Mouse (Mus musculus): ENCODE data around the gene Gls. TPM values are rescaled to one million over a fixed set of nuclear protein-coding genes. Genes with fewer than 3 reads are reported as not detected.

The Gls gene
- total RNA-seq, 2 experiments from 2014 or later, result 65.6 to 74.8 TPM

DNA sequence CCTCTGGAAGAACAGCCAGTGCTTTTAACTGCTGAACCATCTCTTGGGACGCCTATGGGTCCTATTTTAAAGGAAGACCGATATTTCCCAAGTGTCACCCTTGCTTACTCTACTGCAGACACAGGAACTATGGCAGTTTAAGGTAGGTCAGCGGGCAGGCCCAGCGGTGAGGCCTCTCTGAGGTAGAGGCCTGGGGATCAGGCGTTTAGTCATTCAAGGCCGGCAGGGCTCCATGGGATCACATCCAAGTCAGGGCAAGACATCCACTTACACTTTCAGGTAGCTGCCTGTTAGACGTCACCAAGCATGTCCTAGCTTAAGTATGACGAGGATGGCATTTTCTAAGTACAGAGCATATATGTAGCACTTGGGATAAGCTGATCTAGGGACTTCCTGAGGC, 71.9 kb downstream of the Gls start:
- DNase-seq, result no peak
- intact Hi-C loops (cut with DNase I), result no loop called here

DNA sequence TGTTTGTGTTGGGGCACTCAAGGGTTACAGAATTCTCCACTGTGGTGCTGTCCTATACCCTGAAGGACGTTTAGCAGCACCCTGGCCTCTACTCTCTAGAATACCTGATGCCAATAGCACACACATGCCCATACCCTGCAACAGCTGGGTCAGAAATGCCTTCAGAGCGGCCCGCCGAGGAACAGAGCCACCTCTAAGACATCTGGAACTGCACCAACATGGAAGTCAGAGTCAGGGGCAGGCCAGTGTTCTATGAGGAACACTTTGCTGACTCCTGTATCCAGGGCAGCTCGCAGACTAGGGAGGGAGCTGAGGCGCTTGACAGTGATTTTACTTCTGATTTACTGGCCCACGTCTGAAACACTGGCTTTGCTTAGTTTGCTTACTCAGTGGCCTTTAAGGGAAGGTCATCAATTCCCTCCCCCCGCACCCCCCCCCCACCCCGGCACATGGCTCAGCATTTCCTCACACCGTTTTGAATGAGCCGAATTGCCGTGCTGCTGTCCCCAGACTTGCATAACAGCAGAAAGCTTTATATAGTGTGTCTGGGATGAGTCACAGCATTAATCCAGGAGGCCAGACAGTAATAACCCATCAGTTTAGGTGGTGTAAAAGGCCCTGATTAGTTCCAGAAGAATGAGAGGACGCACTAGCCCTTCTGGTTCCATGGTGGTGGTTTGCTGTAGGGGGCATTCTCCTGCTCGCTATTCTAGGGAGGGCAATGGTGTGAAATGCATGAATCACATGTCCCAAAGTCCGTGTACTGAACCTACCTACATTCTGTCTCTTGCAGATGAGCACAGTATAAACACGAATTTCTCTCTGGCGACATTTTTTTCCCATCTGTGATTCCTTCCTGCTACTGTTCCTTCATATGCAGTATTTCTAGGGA, 74.3 kb downstream of the Gls start:
- intact Hi-C loops (cut with DNase I), result no loop called here
- DNase-seq, result no peak

DNA sequence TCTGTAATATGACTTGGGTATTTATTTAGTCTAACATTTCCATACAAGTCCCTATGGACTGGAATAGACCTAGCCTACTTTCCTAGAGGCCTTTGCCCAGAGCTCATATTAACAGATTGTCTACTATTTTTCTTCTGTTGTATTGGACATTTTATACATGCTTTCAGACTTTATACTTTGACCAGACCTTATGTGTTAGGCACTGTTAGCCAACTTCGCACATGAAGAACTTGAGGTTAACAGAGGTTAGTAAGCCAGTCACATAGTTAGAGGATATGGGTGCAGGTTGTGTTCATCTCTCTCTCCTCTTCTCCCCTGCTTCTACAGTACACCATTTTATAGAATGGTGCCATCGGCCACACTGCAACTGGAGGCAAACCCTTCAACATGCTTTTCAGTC, 75.0 kb downstream of the Gls start:
- DNase-seq, result no peak
- intact Hi-C loops (cut with DNase I), result no loop called here

DNA sequence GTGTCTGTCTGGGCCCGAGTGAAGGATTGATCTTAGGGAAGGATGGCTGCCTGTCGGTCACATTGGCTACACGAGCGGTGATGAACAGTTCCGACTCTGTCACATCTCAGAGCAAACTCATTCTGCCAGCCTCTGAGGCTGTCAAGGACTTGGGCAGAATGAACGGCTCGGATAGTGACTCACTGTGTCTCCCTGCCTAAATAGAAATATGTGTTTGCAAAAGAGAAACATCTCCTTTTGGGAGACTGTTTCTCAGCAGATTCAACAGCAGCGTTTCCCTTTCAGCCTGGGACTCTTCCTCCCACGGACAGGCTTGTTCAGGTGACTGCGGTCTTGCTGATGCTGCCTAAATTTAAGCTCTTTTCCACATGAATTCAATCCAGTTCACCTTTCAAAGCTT, 76.7 kb downstream of the Gls start:
- peak in 1 of 2 experiments; percentile 2 for DNase-seq
- intact Hi-C loops (cut with DNase I), result no loop called here

DNA sequence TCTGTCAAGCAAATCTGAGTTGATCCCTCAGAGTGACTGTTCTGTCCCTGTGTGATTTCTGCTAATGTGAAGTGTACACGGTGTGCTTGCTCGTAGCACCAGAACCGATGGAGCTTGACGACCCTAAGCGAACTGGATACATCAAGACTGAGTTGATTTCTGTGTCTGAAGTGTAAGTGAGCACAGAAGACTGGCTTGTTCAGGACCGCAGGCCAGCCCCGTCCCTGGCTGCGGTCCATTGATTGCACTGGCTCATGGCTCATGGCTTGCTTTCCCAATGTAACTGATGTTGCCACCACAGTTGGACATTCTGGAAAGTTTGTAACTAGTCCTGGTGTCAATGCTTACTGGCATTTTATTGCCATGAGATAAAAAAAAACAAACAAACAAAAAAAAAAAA, 78.1 kb downstream of the Gls start:
- no peak for DNase-seq
- intact Hi-C loops (cut with DNase I), result no loop called here

DNA sequence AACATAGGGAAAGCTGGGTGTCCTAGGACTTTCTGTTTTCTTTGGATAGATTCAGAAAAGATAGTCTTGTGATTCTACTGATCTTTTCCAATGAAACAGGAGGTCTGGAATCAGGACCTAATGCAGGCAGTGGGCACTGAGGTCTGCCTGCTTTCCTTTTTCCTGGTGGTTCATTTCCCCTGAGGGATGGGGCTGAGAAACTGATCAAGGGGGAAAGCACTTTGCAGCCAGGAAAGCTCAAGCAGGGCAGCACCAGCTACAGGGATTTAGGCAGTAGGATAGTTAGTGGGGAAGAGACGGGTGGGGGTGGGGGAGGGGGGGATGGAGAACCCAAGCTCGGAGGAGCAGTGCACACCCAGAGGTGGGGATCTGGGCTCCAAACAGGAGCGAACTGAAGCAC, 80.1 kb downstream of the Gls start:
- intact Hi-C loops (cut with DNase I), result no loop called here
- no peak for DNase-seq

DNA sequence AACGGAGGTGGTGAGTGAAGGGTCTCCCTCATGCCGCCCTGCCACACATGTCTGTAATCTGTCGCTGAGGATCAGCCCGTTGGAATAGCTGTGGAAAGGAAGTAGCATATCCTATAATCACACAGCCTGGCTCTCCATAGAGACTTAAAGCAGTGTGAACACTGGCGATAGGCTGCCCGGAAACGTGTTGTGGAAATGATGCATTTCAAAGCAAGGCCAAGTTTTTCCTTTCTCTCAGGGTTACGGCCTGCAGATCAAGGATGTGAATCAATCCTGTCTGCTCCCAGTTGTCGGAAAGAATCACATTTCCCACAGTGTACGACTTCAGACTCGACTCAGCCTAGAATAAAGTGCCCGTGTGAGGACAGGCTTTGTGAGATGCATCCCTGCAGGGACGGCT, 80.7 kb downstream of the Gls start:
- intact Hi-C loops (cut with DNase I), result no loop called here
- peak in 1 of 2 experiments; percentile 9 for DNase-seq

DNA sequence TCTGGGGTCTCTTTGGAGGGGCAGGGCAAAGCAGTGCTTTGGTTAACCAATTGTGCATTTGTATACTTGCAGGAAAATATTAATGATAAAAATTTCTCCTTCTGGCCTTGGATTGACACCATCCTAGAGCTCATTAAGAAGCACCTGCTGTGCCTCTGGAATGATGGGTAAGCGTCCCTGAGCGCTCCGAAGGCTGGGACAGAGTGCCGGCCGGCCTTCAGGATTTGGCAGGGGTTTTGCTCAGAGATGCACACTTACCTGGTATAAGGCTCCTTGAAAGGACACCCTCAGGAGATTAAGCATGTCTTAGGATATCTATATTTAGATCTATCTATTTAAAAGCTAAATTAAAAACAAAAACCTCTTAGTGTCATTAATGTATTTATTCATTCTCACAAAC, 81.9 kb downstream of the Gls start:
- intact Hi-C loops (cut with DNase I), result no loop called here
- DNase-seq, result no peak

GRCm38 (mm10) chr1:52150676-52151075, 82.4 kb downstream of the Gls start:
- no peak for DNase-seq
- intact Hi-C loops (cut with DNase I), result no loop called here

- peak; percentile 51 to 57 for DNase-seq
- intact Hi-C loops (cut with DNase I), result loop anchor here (10.0 kb wide), 1 partner anchor 485 kb away; the partner anchor contains the start of gene Nemp2
These were observed 83.1 kb downstream of the Gls start for GRCm38 (mm10) chr1:52149934-52150346.

- intact Hi-C loops (cut with DNase I), result loop anchor here (1.0 to 10.0 kb wide), 2 partner anchors 119 to 486 kb away; partner anchors contain the start of gene Nemp2
- no peak for DNase-seq
These were observed 84.3 kb downstream of the Gls start for GRCm38 (mm10) chr1:52148696-52149095.

DNA sequence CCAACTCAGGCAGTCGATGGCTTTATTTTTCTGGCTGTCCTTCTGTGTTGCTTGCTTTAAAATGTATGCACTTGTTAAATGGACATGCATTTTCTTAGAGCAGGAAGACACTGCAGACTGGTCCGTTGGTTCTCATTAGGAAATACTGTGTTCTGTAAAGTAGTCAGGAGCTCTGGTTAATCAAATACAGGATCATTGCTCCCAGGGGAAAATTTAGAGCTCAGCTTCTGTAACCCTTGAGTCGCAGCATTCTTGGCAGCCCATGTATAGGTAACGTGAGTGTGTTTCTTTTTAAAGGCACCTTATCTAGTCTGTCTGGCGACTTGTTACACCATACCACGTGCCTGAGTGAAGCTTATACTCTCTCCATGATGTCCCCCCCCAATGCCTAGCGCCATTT, 84.9 kb downstream of the Gls start:
- intact Hi-C loops (cut with DNase I), result loop anchor here (1.0 to 10.0 kb wide), 2 partner anchors 119 to 487 kb away; partner anchors contain the start of gene Nemp2
- DNase-seq, result no peak

- intact Hi-C loops (cut with DNase I), result loop anchor here (10.0 kb wide), 1 partner anchor 487 kb away; the partner anchor contains the start of gene Nemp2
- DNase-seq, result no peak
These were observed 85.6 kb downstream of the Gls start for GRCm38 (mm10) chr1:52147431-52147830.

- peak in 1 of 2 experiments; percentile 23 for DNase-seq
- intact Hi-C loops (cut with DNase I), result loop anchor here (1.0 to 10.0 kb wide), 2 partner anchors 156 to 488 kb away; partner anchors contain the start of gene Nemp2
These were observed 86.6 kb downstream of the Gls start for GRCm38 (mm10) chr1:52146214-52146970.

GRCm38 (mm10) chr1:52144907-52145306, 88.1 kb downstream of the Gls start:
- intact Hi-C loops (cut with DNase I), result loop anchor here (10.0 kb wide), 1 partner anchor 490 kb away; the partner anchor contains the start of gene Nemp2
- DNase-seq, result no peak

DNA sequence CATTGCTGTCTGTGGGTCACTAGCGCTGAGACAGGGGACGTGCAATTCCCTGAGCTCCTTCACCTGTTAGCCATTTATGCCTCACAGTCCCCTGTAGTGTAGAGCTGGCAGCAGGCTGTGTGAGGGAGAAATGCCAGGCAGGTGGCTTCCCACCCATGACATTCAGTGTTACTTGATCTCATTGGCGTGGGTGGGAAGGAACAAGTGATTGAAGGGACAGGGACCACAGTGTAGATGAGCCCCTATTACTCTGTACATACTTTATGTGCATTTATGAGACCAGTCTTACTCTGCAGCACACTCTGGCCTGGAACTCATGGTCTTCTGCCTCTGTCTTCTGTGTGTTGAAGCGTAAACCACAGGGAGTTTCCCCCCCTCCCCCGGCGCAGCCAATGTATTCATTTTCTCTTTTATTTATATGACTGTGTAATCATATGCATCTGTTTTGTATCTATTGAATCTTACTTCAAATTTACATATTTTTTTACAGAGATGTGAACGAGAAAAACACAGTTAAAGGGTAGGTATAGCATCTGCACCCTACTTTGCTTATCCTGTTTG, 89.4 kb downstream of the Gls start:
- intact Hi-C loops (cut with DNase I), result loop anchor here (10.0 kb wide), 1 partner anchor 491 kb away; the partner anchor contains the start of gene Nemp2
- DNase-seq, result no peak

GRCm38 (mm10) chr1:52143191-52143590, 89.8 kb downstream of the Gls start:
- no peak for DNase-seq
- intact Hi-C loops (cut with DNase I), result loop anchor here (10.0 kb wide), 1 partner anchor 492 kb away; the partner anchor contains the start of gene Nemp2

DNA sequence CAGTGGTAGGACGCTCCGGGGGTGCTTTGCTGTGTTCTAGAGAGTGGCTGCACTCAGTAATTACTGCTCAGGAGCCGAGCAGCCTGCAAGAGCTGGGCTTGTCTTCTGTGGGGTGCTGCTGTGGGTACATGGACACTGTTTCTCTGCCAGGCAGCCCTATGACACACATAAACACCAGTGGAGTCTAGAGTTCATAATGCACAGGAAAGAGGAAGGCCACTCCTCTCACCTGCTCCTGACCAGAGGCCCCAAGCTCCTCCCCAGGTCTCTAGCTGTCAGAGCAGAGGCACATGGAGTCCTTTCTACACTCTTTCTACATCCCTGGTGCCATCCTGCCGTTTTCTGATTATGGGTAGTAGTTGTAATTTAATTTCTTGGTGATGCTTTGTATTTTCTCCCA, 90.9 kb downstream of the Gls start:
- intact Hi-C loops (cut with DNase I), result loop anchor here (10.0 kb wide), 1 partner anchor 493 kb away; the partner anchor contains the start of gene Nemp2
- no peak for DNase-seq

- intact Hi-C loops (cut with DNase I), result loop anchor here (10.0 kb wide), 1 partner anchor 493 kb away; the partner anchor contains the start of gene Nemp2
- no peak for DNase-seq
These were observed 91.5 kb downstream of the Gls start for GRCm38 (mm10) chr1:52141482-52141881.

DNA sequence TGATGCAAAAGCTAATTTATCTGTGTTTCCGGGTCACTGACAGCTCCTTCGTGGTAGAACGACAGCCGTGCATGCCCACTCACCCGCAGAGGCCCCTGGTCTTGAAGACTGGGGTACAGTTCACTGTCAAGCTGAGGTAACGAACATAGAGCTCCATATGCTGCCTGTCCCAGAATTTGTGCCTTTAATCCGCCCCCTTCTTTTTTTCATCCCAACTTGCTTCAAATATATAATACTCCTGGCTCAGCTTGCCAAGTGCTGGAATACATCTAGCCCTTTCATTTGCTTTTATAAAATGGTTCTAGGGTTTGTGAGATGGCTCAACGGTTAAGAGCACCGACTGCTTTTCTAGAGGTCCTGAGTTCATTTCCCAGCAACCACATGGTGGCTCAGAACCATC, 92.5 kb downstream of the Gls start:
- no peak for DNase-seq
- intact Hi-C loops (cut with DNase I), result loop anchor here (10.0 kb wide), 1 partner anchor 494 kb away; the partner anchor contains the start of gene Nemp2

All from gastrocnemius, postnatal 36 days (tissue).